Mouse (Mus musculus): ENCODE data around the gene Myocd.

Gene Myocd

DNA sequence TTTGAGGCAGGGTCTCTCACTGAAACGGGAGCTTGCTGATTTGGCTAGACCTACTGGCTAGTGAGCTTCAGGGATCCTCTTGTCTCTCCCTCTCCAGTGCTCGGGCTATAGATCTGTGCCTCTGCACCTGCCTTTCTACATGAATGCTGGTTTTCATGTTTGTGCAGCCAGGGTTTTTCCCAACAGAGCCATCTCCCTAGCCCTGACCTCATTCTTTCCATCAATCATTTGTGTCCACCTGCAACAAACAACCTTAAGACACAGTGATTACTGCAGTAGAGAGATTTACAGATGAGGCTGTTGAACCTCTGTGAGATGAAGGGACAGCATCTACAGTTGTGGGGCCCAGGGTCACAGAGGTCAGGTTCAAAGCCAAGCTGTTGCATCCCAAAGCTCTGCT lies 56.0 kb downstream of the Myocd start:
- no peak for DNase-seq (ENCODE audit: low spot score in 2 of 2)

- DNase-seq (ENCODE audit: low spot score in 2 of 2): no peak
Observed at GRCm38 (mm10) chr11:65211701-65212100, 58.1 kb downstream of the Myocd start.

- no peak for DNase-seq (ENCODE audit: low spot score in 2 of 2)
Observed at GRCm38 (mm10) chr11:65209441-65209840, 60.3 kb downstream of the Myocd start.

GRCm38 (mm10) chr11:65205306-65205705 lies 64.5 kb downstream of the Myocd start:
- DNase-seq (ENCODE audit: low spot score in 2 of 2): no peak

GRCm38 (mm10) chr11:65204651-65205050 lies 65.1 kb downstream of the Myocd start:
- DNase-seq (ENCODE audit: low spot score in 2 of 2): no peak

GRCm38 (mm10) chr11:65203020-65203419 lies 66.8 kb downstream of the Myocd start:
- no peak for DNase-seq (ENCODE audit: low spot score in 2 of 2)

DNA sequence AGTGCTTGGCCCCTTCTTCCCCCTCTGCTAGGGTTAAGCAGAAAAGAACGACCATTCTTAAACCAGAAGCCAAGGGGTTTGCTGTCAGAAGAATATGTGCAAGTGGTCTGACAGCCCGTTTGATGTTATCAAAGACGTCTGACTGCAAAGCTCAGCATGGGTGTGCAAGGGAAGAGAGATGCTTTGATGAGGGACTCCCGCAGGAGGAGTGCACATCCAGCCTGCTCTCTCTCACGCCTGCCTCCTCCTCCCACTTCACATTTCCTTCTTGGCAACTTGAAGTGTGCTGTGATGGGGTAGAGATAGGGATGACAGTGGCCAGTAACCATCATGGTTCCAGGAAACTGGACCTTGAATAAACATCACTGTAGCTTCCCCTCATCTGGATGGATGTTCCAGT lies 67.6 kb downstream of the Myocd start:
- DNase-seq (ENCODE audit: low spot score in 2 of 2): no peak

GRCm38 (mm10) chr11:65198026-65198425 lies 71.8 kb downstream of the Myocd start:
- DNase-seq (ENCODE audit: low spot score in 2 of 2): no peak

- peak; percentile 43 to 85 for DNase-seq (ENCODE audit: low spot score in 2 of 2)
Observed at GRCm38 (mm10) chr11:65197280-65197679, 72.5 kb downstream of the Myocd start.

DNA sequence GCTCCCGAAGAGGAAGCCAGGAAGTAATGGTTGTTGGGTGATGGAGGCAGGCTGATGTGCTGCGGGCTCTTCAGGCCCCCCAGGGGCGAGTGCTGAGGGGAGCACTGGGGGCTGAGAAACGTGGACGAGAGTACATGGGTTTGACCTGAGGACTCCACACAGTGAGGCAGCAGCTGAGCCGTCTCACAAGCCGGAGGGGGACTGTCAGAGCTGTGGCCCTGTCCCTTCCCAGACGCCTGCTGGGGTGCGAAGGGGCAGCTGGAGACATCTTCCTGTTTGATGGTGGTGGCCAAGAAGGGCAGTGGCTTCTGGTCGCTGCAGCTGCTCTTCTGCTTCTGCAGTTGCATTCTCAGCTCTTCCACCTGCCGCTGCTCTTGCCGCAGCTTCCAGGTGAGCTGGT lies 82.8 kb downstream of the Myocd start:
- no peak for DNase-seq (ENCODE audit: low spot score in 2 of 2)

GRCm38 (mm10) chr11:65185114-65185513 lies 84.7 kb downstream of the Myocd start:
- no peak for DNase-seq (ENCODE audit: low spot score in 2 of 2)

DNA sequence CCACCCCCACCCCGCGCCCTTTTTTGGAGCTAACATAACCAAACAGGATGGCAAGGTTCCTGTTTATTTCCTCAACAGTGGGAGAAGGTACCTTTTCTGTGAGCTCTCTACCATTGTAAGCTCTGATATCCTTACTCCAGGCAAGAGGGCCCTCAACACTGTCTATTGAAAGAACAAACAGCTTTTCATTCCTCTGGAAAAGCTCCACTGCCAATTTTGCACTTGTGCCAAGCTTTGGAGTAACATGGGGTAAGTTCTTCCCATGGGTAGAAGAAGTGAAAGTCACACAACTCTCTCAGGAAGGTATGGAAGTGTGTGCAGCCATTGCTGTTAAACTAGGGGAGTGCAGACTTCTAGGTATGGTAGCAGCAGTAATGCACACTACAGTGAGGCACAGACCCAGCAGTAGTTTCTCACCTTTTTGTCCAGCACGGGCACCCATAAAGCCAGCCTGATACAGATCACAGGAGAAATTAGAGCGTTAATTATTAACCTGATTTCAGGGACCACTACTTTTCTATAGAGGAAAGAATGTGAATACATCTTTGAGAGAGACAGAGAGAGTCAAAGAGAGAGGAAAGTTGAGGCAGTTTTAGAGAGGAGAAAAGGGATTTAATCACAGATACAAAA lies 99.6 kb downstream of the Myocd start:
- no peak for DNase-seq (ENCODE audit: low spot score in 2 of 2)

GRCm38 (mm10) chr11:65162767-65163120 lies 107.0 kb downstream of the Myocd start, which contains the start of gene Arhgap44:
TSS of gene Arhgap44 (minus strand) at chr11:65162961.
- peak; percentile 50 to 66 for DNase-seq (ENCODE audit: low spot score in 2 of 2)

DNA sequence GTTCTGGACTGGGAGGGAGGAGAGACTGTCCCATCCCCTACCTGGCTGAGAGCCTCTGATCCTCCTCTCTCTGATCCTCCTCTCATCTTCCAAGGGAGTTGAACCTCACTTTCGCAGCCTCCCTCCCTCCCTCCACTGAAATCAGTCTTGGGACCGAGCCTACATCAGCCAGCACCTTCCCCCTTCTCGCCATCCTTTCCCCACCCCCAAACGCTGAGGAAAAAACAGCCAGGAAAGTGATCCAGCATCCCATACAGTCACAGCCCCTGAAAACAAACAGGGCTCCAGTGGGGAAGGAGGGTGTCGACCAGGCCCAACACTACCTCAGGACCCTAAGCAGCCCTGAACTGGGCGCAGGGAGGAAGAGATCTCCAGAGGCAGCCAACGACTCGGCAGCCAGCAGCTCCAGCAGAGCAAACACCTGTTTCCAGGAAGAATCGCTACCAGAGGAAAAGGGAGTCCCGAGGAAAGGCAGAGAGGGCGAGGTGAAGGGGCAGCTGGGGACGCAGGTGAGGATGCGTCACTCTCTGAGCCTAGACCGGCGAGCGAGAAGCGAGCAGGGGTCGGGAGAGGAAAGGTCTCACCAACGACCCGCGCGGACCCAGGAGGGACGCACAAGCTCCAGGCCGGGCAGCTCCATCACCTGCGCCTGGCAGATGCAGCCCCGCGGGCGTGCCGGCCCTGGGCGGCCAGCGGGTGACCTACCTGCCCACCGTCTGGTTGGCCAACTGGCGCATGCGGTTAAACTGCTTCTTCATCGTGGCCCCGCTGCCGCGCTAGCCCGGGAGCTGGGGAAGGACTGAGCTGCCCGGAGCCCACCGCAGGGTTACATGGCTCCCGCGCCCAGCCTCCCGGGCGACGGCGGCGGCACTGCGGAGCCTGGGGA lies 107.7 kb downstream of the Myocd start:
- DNase-seq (ENCODE audit: low spot score in 2 of 2): peak in 1 of 2 experiments; percentile 38

DNA sequence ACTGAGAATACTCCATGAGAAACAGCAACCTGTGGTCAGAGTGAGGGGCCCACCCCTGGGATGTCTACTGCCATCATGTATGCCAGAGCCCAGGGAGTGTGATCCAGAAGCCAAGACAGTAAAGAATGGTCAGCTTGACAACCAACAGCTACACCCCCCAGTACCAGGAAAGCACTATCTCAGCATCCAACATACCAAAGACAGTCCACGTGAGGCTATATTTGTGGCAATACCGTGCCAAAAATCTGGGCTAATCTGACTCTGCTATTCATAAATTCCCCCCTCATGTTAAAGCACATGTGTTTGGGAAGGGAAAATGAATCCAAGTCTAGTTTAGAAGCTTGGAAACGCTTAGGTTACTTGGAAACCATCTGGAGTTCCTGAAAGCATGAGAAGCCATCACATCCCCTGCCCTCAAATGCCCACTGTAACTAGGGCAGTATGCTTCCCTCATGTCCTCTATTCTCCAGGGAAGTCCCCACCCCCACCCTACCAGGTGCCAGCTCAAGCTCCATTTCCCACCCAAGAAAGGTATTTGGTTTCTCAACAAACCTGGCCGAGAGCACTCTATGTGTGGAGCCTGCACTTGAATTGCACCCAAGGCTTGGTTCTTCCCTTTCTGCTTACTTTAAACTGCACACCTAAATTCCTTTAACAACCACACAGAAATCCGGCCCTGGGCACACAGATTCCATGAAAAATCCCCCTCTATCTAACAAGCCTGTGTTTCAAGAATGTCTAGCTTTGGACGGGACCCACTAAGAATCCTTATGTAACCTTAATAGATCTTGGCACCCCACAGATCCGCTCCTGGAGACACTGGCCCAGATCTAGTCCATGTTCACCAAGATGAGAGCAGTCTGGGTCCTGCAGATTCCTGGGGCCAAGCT lies 108.6 kb downstream of the Myocd start:
- no peak for DNase-seq (ENCODE audit: low spot score in 2 of 2)

DNA sequence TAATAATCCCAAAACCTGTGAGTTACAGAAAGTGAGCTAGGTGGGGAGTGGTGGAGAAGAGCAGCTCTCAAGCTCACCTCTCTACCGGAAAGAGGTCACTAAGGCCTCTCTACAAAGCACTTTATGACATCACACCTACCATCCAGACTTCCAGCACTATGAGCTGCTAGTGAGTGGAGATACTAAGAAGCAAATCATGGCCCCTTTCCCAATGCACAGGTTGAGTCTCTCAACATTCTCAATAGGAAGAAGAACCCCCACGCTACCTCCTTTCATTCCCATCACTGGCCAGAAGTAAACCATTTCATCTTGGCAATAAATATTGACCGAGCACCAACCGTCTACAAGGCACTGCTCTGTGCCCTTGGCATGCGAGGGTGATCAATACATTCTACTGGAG lies 110.0 kb downstream of the Myocd start, which contains the start of gene 1700086D15Rik:
Gene 1700086D15Rik (minus strand): TSS at position 101 of the 400 bp plus-strand sequence.
- DNase-seq (ENCODE audit: low spot score in 2 of 2): no peak

GRCm38 (mm10) chr11:65158658-65158990 lies 111.2 kb downstream of the Myocd start:
- DNase-seq (ENCODE audit: low spot score in 2 of 2): no peak

DNA sequence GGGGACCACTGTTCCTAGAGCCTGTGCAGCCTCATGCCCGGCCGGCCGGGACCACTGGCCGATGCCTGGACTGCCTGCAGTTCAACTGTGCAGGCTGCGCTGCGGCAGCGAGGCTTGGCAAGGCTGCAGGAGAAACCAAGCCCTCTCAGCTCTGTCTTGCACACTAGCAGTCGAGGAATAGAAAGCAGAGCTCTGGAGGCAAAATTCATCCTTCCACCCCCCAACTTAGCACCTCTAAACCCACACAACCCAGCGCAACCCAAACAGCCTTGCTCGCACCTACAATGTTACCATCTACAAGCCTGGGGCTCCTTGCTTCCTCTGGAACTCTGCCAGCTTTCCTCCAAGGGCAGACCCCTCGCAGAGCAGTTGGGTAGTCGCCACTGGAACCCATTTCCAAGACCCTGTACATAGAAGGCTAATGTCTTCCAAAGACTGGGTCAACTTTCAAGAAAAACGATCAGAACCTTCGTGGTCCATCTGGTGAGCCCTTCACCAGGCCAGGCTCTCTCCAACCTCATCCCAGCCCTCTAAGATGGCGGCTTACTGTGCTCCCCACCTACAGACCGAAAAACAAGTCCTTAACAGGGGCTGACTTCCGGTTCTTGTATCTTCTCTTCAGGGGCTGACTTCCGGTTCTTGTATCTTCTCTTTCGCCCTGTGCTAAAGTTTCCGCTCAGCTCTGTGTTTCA lies 111.7 kb downstream of the Myocd start:
- DNase-seq (ENCODE audit: low spot score in 2 of 2): no peak

DNA sequence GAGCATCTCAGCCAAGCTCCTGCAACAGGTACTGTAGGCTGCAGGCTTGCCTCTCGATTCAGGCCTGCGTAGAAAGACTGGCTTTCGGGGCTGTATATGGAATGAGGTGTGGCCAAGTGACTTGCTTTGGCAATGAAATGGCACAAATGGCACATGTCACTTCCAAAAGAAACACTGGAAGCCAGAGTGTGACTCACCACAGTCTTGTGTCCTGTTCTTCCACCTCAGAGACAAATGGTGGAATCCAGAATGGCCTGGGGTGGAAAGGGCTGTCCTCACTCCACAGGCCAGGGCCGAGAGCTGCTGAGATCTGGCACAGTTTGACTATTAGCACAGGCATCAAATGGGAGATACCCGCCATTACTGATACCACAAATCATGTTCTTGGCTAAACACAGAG lies 116.8 kb downstream of the Myocd start:
- no peak for DNase-seq (ENCODE audit: low spot score in 2 of 2)

GRCm38 (mm10) chr11:65148441-65148840 lies 121.3 kb downstream of the Myocd start:
- no peak for DNase-seq (ENCODE audit: low spot score in 2 of 2)

DNA sequence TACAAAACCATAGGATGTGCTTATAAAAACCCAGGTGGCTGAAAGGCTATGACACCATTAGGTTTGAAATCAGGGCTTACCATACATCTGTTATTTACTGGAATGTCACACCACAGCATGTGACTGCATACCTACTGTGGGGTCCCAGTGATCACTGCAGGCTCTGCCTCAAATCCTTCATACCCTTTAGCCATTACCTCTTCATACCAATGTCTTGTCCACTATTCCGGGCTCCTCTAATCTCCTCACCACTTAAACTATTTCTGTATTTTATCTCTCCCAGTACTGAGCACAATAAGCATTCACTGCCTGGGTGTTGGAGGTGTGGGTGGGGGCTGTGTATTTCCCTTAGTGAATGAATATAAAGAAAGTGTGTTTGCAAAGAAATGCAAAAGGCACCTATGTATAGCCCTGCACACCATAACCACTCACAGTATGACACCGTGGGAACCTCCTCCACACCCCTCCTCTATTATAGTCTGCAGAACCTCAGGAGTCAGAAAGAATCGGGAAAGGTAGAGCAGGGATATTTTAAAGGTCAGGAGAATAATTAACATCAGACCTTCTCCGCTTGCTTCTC lies 126.9 kb downstream of the Myocd start:
- no peak for DNase-seq (ENCODE audit: low spot score in 2 of 2)
